Mouse (Mus musculus) inflammation-experienced regulatory T-cells, adult 16 weeks (primary cell): ENCODE data around the gene Appbp2. TPM values are rescaled to one million over a fixed set of nuclear protein-coding genes. Genes with fewer than 3 reads are reported as not detected.

Source experiments
- polyA plus RNA-seq: library from polyadenylated mRNA; unstranded; fragments of 100-300 nt; shearing (Covaris generic); gene quantifications from one replicate; pipeline ENCODE4 v1.2.1, GENCODE M21; 2017

Gene Appbp2
- polyA plus RNA-seq: 14.1 TPM

GRCm38 (mm10) chr11:85234990-85235841 lies at the start of gene Appbp2:
TSS of gene Appbp2 (minus strand) at chr11:85235130.

GRCm38 (mm10) chr11:85170058-85170740 lies 64.7 kb downstream of the Appbp2 start, which contains the start of gene 1700125H20Rik:
TSS of gene 1700125H20Rik (plus strand) at chr11:85170404.

DNA sequence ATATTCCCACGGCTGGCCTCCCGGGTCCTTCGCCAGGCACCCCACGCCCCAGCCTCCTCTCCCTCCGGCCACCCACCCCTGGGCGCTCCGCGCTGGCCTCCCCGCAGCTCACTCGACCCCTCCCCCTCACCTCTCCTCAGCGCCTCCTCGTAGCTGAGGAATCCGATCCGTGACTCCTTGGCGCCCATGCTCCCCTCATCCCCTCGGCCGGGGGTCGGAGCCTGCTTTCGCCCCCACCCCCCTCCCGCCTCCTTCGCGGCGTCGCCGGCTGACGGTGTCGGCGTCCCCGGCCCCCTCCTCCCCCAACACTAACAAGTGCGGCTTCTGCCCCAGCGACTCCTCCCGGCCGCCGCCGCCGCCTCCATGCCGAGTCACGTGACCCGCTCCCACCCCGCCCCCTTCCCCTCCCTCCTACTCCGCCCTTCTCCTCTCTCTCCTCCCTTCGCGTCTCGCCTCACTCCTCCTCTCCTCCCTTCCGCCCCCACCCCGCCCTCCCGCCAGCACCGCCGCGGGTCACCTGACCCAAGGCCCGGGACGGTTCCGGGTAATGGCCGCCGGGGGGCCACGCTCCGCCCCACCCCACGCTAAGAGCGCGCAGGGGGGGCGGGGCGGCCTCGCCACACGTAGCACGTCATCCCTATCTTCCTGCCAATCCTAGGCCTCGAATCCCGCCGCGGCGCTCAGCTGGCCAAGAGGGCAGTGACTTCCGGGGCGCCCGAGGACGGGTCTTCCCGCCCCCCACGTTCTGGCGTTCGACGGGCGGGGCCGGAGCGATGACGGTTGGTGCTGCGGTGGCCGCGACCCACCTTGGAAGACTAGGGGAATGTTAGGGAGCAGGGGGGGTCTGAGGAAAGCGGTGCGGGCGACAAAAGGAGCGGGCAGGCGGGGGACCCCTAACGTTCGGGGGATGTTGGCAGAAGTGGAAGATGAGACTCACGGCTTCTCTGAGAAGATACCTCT lies 95.1 kb downstream of the Appbp2 start, which contains the start of gene Usp32:
TSS of gene Usp32 (minus strand) at position 581 of the 960 bp plus-strand sequence.

Other genes with a start within 250 kb of the Appbp2 start
- gene Usp32, start 95.0 kb downstream of the Appbp2 start, polyA plus RNA-seq: 15.8 TPM
- not detected for gene 1700125H20Rik, start 64.7 kb downstream of the Appbp2 start, polyA plus RNA-seq
- 2.4 TPM for gene Ppm1d, start 76.1 kb upstream of the Appbp2 start, polyA plus RNA-seq
- 75.3 TPM for gene Bcas3, start 118.0 kb upstream of the Appbp2 start, polyA plus RNA-seq